Mouse (Mus musculus): ENCODE data around the gene Abcf3.
A peak's percentile ranks its signal among the peaks of the same experiment; 100 is the strongest.

The Abcf3 gene

DNA sequence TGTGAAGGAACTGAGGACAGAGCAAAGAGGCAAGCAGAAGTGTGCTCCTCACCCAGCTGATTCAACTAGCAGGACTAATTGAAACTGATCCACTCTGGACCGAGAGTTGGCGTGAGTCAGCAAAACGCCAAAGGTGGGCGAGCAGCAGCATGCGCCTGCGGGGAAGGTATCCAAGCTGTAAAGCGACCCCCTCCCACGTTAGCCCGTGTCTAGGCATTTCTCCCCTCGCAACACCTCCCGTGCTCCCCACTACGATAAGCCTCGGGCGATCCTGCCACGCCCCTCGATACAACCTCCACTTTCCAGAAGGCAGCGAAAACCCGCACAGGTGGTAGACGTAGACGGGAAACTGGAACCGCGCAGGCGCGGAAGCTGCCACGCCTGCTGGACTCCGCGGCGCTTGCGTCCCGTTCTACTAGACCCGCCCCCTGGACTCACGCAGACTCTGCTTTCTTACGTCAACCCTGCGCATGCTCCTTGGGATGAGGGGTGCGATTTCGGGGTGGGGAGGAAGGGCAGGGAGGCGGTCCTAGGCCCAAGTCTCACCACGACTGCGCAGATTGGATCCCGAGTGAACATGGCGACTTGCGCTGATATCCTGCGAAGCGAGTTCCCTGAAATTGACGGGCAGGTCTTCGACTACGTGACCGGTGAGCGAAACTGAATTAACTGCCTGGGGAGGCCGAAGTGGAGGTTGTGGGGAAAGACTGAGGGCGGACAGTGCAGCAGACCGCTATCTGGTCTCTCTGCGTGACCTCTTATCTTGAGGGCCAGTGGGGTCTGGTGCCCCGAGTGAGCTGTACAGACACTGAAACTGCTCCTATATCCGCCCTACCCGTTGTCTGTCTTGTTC, at the start of gene Abcf3:
Abcf3 (plus strand) TSS at position 482 of the 853 bp plus-strand sequence.
- DNase-seq, result peak; percentile 99

- peak; percentile 97 for DNase-seq
Observed at GRCm38 (mm10) chr16:20498677-20499475, 49.5 kb upstream of the Abcf3 start, which contains the start of gene Eif2b5. Gene Eif2b5 (plus strand): TSS chr16:20498817.

- DNase-seq, result no peak
Observed at GRCm38 (mm10) chr16:20506000-20506399, 42.4 kb upstream of the Abcf3 start.

- peak; percentile 73 for DNase-seq
Observed at GRCm38 (mm10) chr16:20509349-20509748, 39.0 kb upstream of the Abcf3 start.

DNA sequence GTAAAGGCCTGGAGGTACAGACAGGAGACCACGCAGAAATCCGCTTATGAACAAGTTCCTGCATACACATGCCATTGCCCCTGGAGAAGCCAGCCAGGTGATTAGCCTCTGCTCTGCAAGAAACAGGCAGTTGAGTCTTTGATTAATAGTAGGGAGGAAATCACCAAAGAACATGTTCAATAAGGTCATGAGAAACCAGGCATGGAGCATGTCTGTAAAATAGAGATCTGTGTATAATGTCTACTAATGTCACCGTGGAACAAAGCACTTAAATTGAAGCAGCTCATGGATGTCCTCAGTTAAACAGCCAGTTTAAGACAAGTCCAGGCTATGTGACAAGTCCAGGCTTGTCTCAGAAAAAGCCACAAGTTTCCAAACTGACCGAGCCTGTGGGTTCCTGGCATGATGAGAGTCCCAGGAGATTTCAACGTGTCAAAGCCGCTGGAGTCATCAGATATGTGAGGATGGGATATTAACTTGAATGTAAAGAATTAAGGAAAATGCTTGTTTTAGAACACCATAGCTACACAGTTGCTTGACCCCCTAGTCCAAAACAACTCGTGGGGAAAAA, 37.0 kb upstream of the Abcf3 start:
- DNase-seq, result no peak

- no peak for DNase-seq
Observed at GRCm38 (mm10) chr16:20516032-20516431, 32.3 kb upstream of the Abcf3 start.

DNA sequence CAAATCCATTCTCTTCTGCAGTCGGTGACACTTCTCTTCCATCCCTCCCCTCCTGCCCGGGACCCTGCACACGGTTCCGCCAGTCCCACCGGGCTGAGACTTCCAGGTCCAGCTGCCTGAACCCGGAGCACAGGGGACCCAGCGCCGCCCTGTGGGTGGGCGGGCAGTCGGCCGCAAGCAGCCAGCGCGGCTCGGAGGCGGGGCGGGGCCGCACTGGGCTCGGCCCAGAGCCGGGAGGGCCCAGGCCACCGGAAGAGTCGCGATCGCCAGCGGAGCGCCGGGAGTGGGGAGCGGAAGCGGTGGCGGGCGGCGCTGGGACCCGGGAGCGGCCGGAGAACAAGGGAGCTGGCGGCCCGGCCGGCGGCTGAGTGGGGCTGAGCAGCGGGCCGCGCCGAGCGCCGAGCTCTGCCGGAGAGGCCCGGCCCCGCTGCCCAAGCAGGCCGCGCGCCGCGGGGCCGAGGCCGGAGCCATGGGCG, 31.6 kb upstream of the Abcf3 start, which contains the start of gene Dvl3:
Dvl3 (plus strand) TSS at position 257 of the 476 bp plus-strand sequence.
- DNase-seq, result peak; percentile 83

GRCm38 (mm10) chr16:20517216-20517615, 31.2 kb upstream of the Abcf3 start:
- DNase-seq, result no peak

- DNase-seq, result no peak
Observed at GRCm38 (mm10) chr16:20517701-20518374, 30.5 kb upstream of the Abcf3 start.

DNA sequence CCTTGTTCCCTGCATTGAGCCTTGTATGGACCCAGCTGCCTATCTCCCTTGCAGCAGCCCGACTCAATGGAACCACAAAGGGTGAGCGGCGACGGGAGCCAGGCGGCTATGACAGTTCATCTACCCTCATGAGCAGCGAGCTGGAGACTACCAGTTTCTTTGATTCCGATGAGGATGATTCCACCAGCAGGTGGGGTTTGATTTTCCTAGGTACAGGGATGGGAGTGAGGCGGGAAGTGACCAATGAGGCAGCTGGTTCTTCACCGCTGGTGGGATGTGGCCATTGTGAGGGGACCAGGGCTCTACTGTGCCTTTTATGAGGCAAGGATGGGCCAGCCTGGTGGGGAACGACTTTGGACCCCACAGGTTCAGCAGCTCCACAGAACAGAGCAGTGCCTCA, 24.5 kb upstream of the Abcf3 start:
- no peak for DNase-seq

DNA sequence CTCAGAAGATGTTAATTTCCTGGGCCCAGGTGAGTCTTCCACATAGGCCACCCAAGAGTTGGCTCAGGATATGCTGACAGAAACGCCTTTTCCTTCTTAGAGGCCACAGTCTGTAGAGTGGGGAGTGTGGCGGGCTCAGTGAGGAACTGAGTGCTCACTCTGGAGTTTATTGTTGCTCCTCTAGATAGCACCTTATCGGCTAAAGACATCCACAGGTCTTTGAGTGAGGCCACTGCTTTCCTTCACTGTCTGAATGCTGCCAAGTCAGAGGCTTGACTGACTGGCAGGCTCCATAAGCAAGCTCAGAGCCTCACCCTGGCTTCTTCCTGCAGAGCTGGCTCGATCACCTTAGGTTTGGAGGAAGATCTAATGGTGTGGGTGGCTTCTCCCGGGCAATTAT, 19.6 kb upstream of the Abcf3 start:
- DNase-seq, result no peak

DNA sequence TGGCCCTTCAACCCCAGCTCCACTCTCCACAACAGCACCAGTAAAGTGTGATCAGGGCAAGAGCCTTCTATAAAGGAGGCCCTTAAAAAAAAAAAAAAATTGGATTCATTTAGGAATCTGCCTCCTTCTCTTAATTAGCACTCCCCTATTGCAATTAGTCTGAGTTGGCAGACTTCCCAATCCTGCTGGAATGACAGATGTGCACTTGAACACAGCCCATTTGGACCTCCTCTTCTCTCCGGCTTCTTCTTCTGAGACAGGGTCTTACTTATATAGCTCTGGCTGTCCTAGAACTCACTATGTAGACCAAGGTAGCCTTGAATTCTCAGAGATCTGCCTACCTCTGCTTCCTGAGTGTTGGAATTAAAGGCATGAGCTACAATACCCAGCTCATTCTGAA, 19.0 kb upstream of the Abcf3 start:
- no peak for DNase-seq

DNA sequence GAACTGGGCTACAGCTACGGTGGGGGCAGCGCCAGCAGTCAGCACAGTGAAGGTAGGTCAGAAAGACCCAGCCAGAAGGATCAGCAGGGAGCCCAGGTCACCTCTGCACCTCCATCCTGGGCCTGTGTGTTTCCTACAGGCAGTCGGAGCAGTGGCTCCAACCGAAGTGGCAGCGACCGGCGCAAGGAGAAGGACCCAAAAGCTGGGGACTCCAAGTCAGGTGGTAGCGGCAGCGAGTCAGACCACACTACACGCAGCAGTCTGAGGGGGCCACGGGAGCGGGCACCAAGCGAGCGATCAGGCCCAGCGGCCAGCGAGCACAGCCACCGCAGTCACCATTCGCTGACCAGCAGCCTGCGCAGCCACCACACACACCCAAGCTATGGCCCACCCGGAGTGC, 17.4 kb upstream of the Abcf3 start:
- no peak for DNase-seq

DNA sequence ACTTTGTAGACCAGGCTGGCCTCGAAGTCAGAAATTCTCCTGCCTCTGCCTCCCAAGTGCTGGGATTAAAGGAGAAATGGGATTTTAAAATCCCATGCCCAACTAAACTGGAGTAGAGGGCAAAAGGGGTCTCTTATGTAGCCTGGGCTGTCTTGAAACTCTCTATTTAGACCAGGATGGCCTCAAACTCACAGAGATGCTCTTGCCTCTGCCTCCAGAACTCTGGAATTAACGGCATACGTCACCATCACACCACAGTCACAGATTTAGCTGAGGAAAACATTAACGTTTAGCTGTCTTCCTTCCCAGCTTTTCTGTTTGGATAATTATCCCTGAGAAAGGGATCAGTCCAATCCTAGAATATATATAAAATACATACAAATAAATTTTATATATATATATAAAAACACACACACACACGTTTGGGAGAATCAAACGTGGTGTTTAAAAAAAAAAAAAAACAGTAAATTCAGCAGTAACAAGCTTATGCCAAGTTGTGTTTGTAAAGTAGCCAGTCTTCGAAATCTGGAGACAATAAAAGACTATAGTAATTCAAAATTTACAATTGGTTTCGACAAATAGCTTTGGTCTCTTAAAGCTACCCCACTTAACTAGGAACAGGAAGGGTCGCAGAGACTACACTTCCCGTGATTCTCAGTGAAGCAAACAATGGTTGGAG, 13.6 kb upstream of the Abcf3 start:
- DNase-seq, result no peak

GRCm38 (mm10) chr16:20535296-20536080, 12.9 kb upstream of the Abcf3 start, which contains the start of gene Ap2m1:
Gene Ap2m1 (plus strand): TSS chr16:20535478.
- DNase-seq, result peak; percentile 99

- DNase-seq, result no peak
Observed at GRCm38 (mm10) chr16:20536081-20536665, 12.2 kb upstream of the Abcf3 start.

GRCm38 (mm10) chr16:20537071-20537471, 11.3 kb upstream of the Abcf3 start:
- DNase-seq, result no peak

- no peak for DNase-seq
Observed at GRCm38 (mm10) chr16:20537601-20538320, 10.6 kb upstream of the Abcf3 start.

DNA sequence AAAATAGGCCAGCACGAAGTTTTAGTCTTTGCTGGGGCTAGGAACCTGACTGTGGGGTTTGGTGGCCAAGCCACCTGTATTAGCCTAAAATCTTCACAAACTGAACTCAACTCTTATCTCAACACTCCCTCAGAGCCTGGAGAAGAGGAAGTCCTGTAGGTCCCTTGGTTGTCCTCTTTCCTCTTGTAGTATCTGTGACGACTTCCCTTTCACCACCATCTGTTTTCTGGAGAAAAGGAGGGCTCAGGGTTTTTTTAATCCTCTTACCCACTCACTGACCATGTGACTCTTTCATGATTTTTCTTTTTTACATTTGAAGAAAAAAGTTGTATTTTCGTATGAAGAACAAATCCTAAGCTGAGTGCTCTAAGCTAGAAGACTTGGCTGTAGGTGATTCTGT, 8.7 kb upstream of the Abcf3 start:
- no peak for DNase-seq

GRCm38 (mm10) chr16:20540438-20540837, 7.9 kb upstream of the Abcf3 start:
- no peak for DNase-seq

All from cerebellum, adult 9-10 months (tissue).